12 mouse cellular contexts compared by ENCODE assay signal in genomic region chr8:114889578-114890374, GRCm38 (mm10).
DNase-seq lines count a peak whose midpoint lies in the region; ATAC-seq and TF ChIP-seq lines count a peak whose summit lies in the region.
"Had no signal": no experiment of that assay in that cellular context is flagged by ENCODE, and none has a peak within 500 bp of the region (broad histone marks: within the 10 kb centered on the region; RNA-seq: fewer than 3 reads in every experiment).

No protein-coding gene starts in this region.

- no peaks in the 10 kb centered on the region for H3K9me3 ChIP-seq in hindbrain, embryonic 15.5 days
- no peaks in the 10 kb centered on the region for H3K9me3 ChIP-seq in kidney, embryonic 14.5 days (ENCODE audit: control insufficient read depth, low read length)
- H3K9me3 ChIP-seq: heart, embryonic 13.5 days had no signal

- H3K4me2 ChIP-seq in hindbrain, embryonic 15.5 days, result peak overlapping the region; percentile 34
- H3K4me2 ChIP-seq in kidney, embryonic 14.5 days (replicated peaks; ENCODE audit: low read depth, low read length), result no peak overlapping the region
- H3K4me2 ChIP-seq: heart, embryonic 13.5 days had no signal

- no peaks in the 10 kb centered on the region for H3K27me3 ChIP-seq in hindbrain, embryonic 15.5 days
- no peaks in the 10 kb centered on the region for H3K27me3 ChIP-seq in kidney, embryonic 14.5 days (ENCODE audit: control insufficient read depth, insufficient read depth, low read length)
- H3K27me3 ChIP-seq: heart, embryonic 13.5 days had no signal

- H3K4me1 ChIP-seq in hindbrain, embryonic 15.5 days (replicated peaks), result peaks cover 25% of the 10 kb centered on the region
- peaks cover 2% of the 10 kb centered on the region; the same call in 1 of the 2 replicates for H3K4me1 ChIP-seq in kidney, embryonic 14.5 days (ENCODE audit: control insufficient read depth, insufficient read depth, low read length)

- no peak for TF ChIP-seq POLR2A in brain, embryonic 14.5 days (IDR thresholded peaks at IDR 0.05; ENCODE audit: borderline replicate concordance, extremely low read depth, insufficient read depth, insufficient read length, poor library complexity, severe bottlenecking)

- TF ChIP-seq CTCF in left cerebral cortex, adult 2 months (IDR thresholded peaks at IDR 0.05), result no peak
- no peak for TF ChIP-seq CTCF in brain, embryonic 14.5 days (IDR thresholded peaks at IDR 0.05; ENCODE audit: borderline replicate concordance, extremely low read depth, insufficient read depth, insufficient read length)

- H3K36me3 ChIP-seq in hindbrain, embryonic 15.5 days, result no peaks in the 10 kb centered on the region
- no peaks in the 10 kb centered on the region for H3K36me3 ChIP-seq in kidney, embryonic 14.5 days (ENCODE audit: control insufficient read depth, insufficient read depth, low read length)
- H3K36me3 ChIP-seq: heart, embryonic 13.5 days had no signal

- intact Hi-C loops in left cerebral cortex, postnatal 25 days (cut with DNase I), result no loop called here
- intact Hi-C loops in left cerebral cortex, adult 2 months (cut with DNase I), result no loop called here

- peak; percentile 21 to 24 for DNase-seq in left cerebral cortex, postnatal 25 days (ENCODE audit: low spot score in 2 of 2)
- DNase-seq in left cerebral cortex, adult 2 months (ENCODE audit: extremely low spot score in 1 of 2, low spot score in 2 of 2), result no peak
- peak; percentile 89 for DNase-seq in brain, embryonic 14.5 days (ENCODE audit: low read depth)
- peak; percentile 48 to 52 for DNase-seq in cerebellum, postnatal 14 days
- no peak for DNase-seq in spleen, adult 12 weeks (ENCODE audit: low spot score)
- DNase-seq in kidney, postnatal 25 days, result no peak
- DNase-seq: kidney, adult 18-20 months; spleen, adult 18-20 months; thymus, postnatal 14 days had no signal

- peak; percentile 71; the same call in 1 of the 2 replicates for ATAC-seq in hindbrain, embryonic 15.5 days (ENCODE audit: low FRiP score, low read depth)
- ATAC-seq in kidney, embryonic 14.5 days (ENCODE audit: low FRiP score, low TSS enrichment), result no peak

- H3K9ac ChIP-seq in hindbrain, embryonic 15.5 days, result no peak overlapping the region
- H3K9ac ChIP-seq in kidney, embryonic 14.5 days (ENCODE audit: low read depth, low read length), result no peak overlapping the region
- H3K9ac ChIP-seq: heart, embryonic 13.5 days had no signal

- no peak overlapping the region for H3K27ac ChIP-seq in left cerebral cortex, adult 2 months
- H3K27ac ChIP-seq in hindbrain, embryonic 15.5 days (replicated peaks), result peak overlapping the region; percentile 14; the same call in 1 of the 2 replicates
- no peak overlapping the region for H3K27ac ChIP-seq in kidney, embryonic 14.5 days (ENCODE audit: low read depth, low read length)
- H3K27ac ChIP-seq: heart, embryonic 13.5 days had no signal

- 32% methylated on average over 16 of the region's 16 CpGs for WGBS in hindbrain, embryonic 15.5 days
- WGBS in kidney, embryonic 14.5 days, result 78% methylated on average over 16 of the region's 16 CpGs

- no peak overlapping the region for H3K4me3 ChIP-seq in left cerebral cortex, adult 2 months
- H3K4me3 ChIP-seq in hindbrain, embryonic 15.5 days, result no peak overlapping the region
- H3K4me3 ChIP-seq in kidney, embryonic 14.5 days (ENCODE audit: low read length), result no peak overlapping the region
- H3K4me3 ChIP-seq: heart, embryonic 13.5 days had no signal

Comparison
In these comparisons a context has a peak if more than half of its experiments do, and no peak if none do; other contexts are left out.
1. DNase-seq: peak in left cerebral cortex, postnatal 25 days (2 of 2), brain, embryonic 14.5 days (single experiment) and cerebellum, postnatal 14 days (2 of 2); none in left cerebral cortex, adult 2 months (0 of 2), spleen, adult 12 weeks (single experiment) and kidney, postnatal 25 days (0 of 2).